Mouse (Mus musculus) urinary bladder, postnatal 10 days (tissue): Measurements from ENCODE around the gene Emp1.

Experiments
- DNase-seq: peaks from one replicate; pipeline ENCODE4 v3.0.0; 2022; ENCODE audit warnings: low spot score

The Emp1 gene

DNA sequence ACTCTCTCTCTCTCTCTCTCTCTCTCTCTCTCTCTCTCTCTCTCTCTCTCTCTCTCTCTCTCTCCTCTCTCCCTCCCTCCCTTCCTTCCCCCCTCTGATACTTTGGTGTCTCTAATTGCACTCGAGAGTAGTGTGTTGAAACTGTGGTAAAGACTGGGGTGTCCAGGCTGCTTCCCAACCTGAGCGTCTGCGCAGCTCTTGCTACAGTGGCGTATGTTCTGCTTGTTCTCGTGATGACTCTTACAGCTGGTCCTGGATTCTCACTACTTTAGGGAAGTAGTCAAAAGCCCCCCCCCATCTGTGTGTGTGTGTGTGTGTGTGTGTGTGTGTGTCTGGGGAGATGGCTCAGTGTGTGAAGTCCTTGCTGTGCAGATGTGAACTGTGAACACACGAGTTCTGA is 50.3 kb downstream of the Emp1 start:
- DNase-seq = no peak

DNA sequence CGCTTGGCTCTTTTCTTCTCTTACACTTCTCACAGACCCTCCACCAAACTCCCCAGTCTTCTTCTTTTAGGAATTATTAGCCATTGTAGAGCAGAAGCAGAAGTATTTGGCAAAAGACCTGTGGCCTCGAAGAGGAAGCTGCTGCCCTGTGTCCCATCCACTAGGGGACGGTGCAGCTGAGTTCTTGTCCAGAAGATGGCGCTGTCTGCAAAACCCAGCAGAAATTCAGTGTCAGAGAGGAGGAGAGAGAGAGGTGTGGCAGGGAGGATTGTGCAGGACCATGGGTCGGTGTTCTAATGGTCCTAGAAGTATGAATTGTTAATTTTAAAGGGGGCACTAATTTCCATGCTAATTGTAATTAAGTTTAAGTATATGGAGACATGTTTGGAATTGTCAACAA is 55.1 kb downstream of the Emp1 start:
- no peak for DNase-seq

DNA sequence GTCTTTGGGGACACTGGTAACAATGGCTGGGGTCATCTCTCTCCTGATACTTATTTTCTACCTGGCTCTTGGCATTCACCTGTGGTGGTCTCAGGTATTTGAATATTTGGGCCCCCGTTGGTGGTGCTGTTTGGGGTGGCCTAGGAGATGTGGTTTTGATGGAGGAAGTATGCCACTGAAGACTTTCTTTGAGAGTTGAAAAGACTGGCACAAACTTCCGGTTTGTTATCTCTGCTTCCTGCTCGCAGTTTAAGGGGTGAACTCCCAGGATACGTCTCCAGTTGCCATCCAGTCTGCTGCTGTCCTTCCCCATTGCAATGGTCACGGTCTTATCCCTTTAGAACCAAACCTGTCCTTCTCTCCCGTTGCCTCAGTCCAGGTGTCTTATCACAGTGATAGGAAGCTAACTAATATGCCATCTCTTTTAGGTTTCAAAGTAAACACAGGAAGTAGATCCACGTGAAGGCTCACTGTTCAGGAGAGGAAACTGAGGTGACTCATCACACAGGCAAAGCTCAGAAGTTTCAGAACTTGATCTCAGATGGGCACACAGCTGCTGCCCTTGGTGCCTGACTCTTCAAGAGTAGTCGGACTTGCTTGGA is 56.0 kb downstream of the Emp1 start:
- no peak for DNase-seq

DNA sequence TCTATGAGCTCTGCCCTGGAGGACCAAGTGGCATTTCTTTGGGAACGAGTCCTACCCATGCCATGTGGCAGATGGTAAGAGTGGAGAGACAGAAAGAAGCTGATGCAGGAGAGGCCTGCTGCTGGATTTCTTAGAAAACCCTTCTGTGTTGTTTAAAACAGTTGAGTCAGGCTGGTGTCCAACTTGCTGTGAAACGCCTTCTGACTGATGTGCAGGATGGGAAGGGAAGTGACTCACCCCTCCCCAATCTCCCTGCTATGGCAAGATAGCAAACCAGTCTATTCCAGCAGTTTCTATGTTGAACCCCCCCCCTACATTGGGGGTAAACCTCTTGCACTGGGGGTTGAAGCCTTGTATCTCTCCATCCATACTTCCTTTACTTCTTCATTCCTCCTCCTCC is 65.9 kb downstream of the Emp1 start:
- DNase-seq = no peak

DNA sequence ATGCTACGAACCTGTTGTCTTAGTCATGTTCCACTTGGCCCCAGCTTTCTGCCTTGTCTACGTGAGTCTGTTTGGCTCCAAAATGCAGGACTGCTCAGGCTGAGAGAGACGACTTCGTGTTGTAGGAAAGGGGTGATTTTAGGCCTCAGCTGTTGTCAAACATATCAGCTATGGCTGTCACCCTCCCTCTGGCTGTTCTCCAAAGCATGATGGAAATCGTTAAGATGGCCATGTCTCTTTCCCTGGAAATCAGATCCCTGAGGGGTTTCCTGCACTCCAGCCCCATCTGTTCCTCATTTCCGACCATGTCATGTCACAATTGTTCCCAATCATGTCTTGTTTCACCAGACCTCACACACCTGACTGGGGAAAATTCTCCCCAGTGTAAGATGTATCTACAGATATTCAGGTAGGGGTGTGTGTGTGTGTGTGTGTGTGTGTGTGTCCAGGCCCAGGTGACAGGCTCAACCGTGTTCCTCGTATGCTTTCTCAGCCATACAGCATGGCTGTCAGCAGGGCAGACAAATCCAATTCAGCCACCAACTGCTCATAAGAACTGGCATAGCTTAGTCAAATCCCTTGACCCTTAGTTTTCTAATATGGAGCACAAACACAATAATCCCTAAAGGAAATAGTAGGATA is 67.0 kb downstream of the Emp1 start:
- no peak for DNase-seq

DNA sequence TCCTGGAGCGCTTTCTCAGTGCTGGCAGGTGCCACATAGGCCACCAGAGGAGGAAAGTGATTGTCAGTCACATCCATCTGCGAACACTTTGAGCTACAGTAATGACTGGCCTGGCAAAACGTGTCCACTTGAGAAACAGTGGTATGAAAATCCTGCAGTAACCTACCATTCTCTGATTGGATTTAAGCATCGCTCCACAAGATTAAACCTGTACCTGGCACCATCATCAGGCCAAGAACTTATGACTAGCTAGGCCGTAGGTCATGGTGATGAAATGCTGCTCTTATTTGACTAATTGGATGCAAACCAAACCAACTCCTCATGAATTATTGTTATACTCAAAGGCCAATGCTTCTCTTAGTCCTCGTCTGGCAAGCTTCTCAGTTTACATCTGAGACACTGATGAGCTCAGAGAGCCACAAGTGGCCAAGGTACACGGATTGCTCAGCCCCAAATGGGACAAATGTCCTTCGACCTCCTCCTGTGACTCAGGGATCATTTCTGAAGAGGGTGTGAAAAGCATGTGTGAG is 68.2 kb downstream of the Emp1 start:
- DNase-seq = no peak
